Mouse (Mus musculus) ES-Bruce4 (cell line): Measurements from ENCODE around the gene Pusl1. TPM values are rescaled to one million over a fixed set of nuclear protein-coding genes. Genes with fewer than 3 reads are reported as not detected.

Experiments used
- H3K27ac ChIP-seq: 2 replicates; pipeline ENCODE4 v1.5.1; 2012; ENCODE audit warnings: low read length, inconsistent platforms; ENCODE audit not compliant: insufficient read depth
- H3K27me3 ChIP-seq: 2 replicates; pipeline ENCODE4 v1.6.1; 2012; ENCODE audit warnings: mild to moderate bottlenecking, low read length, inconsistent platforms; ENCODE audit not compliant: control insufficient read depth, poor library complexity, insufficient read depth, severe bottlenecking
- H3K36me3 ChIP-seq: 2 replicates; pipeline ENCODE4 v1.6.1; 2012; ENCODE audit warnings: inconsistent platforms, mild to moderate bottlenecking, low read length, moderate library complexity; ENCODE audit not compliant: control insufficient read depth, poor library complexity, insufficient read depth, severe bottlenecking
- H3K4me1 ChIP-seq: one replicate; pipeline ENCODE4 v1.8.1; 2011; ENCODE audit warnings: low read length; ENCODE audit not compliant: control insufficient read depth, insufficient read depth
- H3K4me3 ChIP-seq: 2 replicates; pipeline ENCODE4 v1.5.1; 2011; ENCODE audit warnings: low read depth, mild to moderate bottlenecking, low read length
- H3K9ac ChIP-seq: 2 replicates; pipeline ENCODE4 v1.6.1; 2012; ENCODE audit warnings: low read depth, mild to moderate bottlenecking, inconsistent platforms; ENCODE audit not compliant: poor library complexity, severe bottlenecking
- H3K9me3 ChIP-seq: replicated peaks from 2 replicates; pipeline ENCODE4 v1.6.1; 2012; ENCODE audit warnings: mild to moderate bottlenecking, low read length, inconsistent platforms; ENCODE audit not compliant: control insufficient read depth, poor library complexity, insufficient read depth, severe bottlenecking
- CTCF ChIP-seq: IDR thresholded peaks from one replicate; pipeline ENCODE4 v1.8.1; 2011; ENCODE audit warnings: low read depth, low read length
- EP300 ChIP-seq: IDR thresholded peaks from 2 replicates; pipeline ENCODE4 v1.6.1; 2011; ENCODE audit warnings: low read depth, low read length; ENCODE audit not compliant: insufficient read depth
- POLR2A ChIP-seq: IDR thresholded peaks from one replicate; pipeline ENCODE4 v1.8.1; 2011; ENCODE audit warnings: low read length; ENCODE audit not compliant: insufficient read depth
- polyA plus RNA-seq: library from polyadenylated mRNA; stranded (reverse); fragments of >200 nt; gene quantifications from 2 replicates; pipeline ENCODE4 v1.2.4, GENCODE M21; 2011; ENCODE audit warnings: low read depth; ENCODE audit not compliant: missing spikeins, insufficient read depth, insufficient read length

Pusl1 gene
- polyA plus RNA-seq, 1 experiment: 15.3 TPM

- Histone ChIP-seq H3K27me3 (no peaks in the 10 kb centered on the region), H3K4me1 (no peaks in the 10 kb centered on the region), H3K9me3 (no peaks in the 10 kb centered on the region), H3K27ac (no peak overlapping the region), H3K4me3 (no peak overlapping the region), H3K36me3 (no peaks in the 10 kb centered on the region), H3K9ac (no peak overlapping the region)
- TF ChIP-seq POLR2A (no peak), CTCF (no peak), EP300 (no peak)
These were observed 14.1 kb upstream of the Pusl1 start for GRCm38 (mm10) chr4:155905634-155906033.

GRCm38 (mm10) chr4:155904318-155905102 lies 12.9 kb upstream of the Pusl1 start:
- TF ChIP-seq EP300 (no peak), CTCF (peak; percentile 60), POLR2A (no peak)
- Histone ChIP-seq H3K4me1 (no peaks in the 10 kb centered on the region), H3K36me3 (no peaks in the 10 kb centered on the region), H3K9me3 (no peaks in the 10 kb centered on the region), H3K9ac (no peak overlapping the region), H3K27me3 (no peaks in the 10 kb centered on the region), H3K27ac (no peak overlapping the region), H3K4me3 (no peak overlapping the region)

GRCm38 (mm10) chr4:155903246-155903645 lies 11.7 kb upstream of the Pusl1 start:
- Histone ChIP-seq H3K4me3 (no peak overlapping the region), H3K27me3 (no peaks in the 10 kb centered on the region), H3K27ac (no peak overlapping the region), H3K9ac (no peak overlapping the region), H3K4me1 (no peaks in the 10 kb centered on the region), H3K9me3 (no peaks in the 10 kb centered on the region), H3K36me3 (no peaks in the 10 kb centered on the region)
- TF ChIP-seq EP300 (no peak), CTCF (no peak)

GRCm38 (mm10) chr4:155901205-155901604 lies 9.6 kb upstream of the Pusl1 start:
- H3K9ac ChIP-seq: no peak overlapping the region
- H3K36me3 ChIP-seq: no peaks in the 10 kb centered on the region
- H3K27me3 ChIP-seq: no peaks in the 10 kb centered on the region
- no peak overlapping the region for H3K27ac ChIP-seq
- TF ChIP-seq EP300 (no peak), CTCF (no peak), POLR2A (no peak)
- no peaks in the 10 kb centered on the region for H3K4me1 ChIP-seq
- H3K4me3 ChIP-seq: no peak overlapping the region
- no peaks in the 10 kb centered on the region for H3K9me3 ChIP-seq

GRCm38 (mm10) chr4:155899355-155899754 lies 7.8 kb upstream of the Pusl1 start:
- TF ChIP-seq POLR2A (no peak), CTCF (no peak), EP300 (no peak)
- Histone ChIP-seq H3K4me3 (no peak overlapping the region), H3K4me1 (no peaks in the 10 kb centered on the region), H3K36me3 (no peaks in the 10 kb centered on the region), H3K9ac (no peak overlapping the region), H3K27me3 (no peaks in the 10 kb centered on the region), H3K27ac (no peak overlapping the region), H3K9me3 (no peaks in the 10 kb centered on the region)

- Histone ChIP-seq H3K36me3 (no peaks in the 10 kb centered on the region), H3K9ac (no peak overlapping the region), H3K9me3 (no peaks in the 10 kb centered on the region), H3K27me3 (no peaks in the 10 kb centered on the region), H3K27ac (no peak overlapping the region), H3K4me1 (no peaks in the 10 kb centered on the region), H3K4me3 (no peak overlapping the region)
- TF ChIP-seq CTCF (no peak), POLR2A (no peak), EP300 (no peak)
These were observed 6.7 kb upstream of the Pusl1 start for GRCm38 (mm10) chr4:155898318-155898717.
